Mouse (Mus musculus): Measurements from ENCODE around the gene Mpped1.

The Mpped1 gene

DNA sequence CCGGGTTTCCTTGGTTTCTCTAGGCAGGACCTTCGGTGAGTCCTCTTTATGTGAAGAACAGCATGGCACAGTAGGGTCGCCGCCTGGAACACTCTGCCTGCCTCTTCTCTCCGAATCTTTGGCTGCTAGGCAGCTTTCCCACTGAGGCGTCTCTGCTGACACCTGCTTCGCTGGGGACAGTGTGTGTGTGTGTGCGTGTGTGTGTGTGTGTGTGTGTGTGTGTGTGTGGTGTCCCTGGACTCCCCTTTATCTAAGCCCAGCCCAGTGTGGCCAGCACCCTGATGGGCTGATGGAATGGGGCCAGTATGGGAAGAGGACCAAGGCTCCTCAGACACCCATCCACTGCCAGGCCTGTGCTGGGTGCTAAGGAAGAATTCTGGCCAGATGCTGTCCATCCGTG lies 9.8 kb downstream of the Mpped1 start:
- DNase-seq (ENCODE audit: low spot score in 2 of 2): peak in 1 of 2 experiments; percentile 35

DNA sequence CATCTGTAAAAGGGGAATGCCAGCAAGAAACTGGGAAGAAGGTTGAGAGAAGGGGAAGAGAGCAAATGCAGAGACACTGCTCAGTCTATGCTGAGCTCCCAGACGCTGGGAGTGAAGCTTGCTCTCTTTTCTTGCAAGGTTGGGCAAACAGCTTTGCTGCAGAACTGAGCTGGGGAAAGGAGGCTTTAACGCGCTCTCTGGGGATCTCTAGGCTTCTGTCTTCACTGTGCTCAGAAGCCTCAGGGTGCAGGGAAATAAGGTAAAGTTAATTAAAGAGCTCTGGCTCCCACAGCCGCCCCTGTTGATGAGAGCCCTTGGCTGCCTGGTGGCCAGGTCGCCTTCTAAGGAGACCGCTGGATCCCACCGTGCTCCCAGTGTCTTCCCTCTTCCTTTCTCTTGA lies 17.7 kb downstream of the Mpped1 start:
- DNase-seq (ENCODE audit: low spot score in 2 of 2): no peak

DNA sequence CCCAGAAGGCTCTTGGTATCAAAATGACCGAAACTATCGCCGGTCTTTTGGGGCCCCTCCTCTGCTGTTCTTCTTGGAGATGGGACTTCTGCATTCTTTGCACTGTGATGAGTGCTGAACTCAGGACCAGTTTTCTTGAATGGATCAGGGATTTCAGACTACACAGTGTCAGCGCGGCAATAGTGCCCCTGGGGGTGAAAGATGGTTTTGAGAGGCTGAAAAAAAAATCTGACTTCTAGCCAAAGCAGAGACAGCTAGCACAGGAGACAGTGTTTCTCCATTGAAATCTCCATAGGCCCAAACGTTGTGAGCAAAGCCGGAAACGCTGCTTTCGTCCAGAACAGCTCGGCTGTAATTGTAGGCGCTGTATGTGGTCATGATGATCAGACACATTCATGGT lies 19.7 kb downstream of the Mpped1 start:
- DNase-seq (ENCODE audit: low spot score in 2 of 2): no peak

DNA sequence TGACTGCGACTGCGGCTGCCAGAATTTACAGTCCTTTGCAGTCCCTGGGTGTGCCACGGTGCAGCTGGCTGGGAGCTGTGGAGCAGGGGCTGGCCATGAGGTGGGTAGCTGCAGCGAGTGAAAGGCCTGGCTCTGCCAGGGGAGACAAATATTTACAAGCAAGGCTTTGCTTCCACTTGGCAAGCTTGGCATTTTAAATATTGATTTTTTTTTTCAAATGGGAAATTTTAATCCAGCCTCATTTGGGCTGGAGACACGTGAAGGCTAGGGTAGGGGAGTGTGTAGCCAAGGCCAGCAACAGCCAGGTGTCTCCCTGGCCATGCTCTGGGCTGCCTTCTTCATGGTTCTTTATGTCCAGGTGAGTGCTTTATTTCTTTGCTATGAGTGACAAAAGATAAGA lies 21.7 kb downstream of the Mpped1 start:
- no peak for DNase-seq (ENCODE audit: low spot score in 2 of 2)

DNA sequence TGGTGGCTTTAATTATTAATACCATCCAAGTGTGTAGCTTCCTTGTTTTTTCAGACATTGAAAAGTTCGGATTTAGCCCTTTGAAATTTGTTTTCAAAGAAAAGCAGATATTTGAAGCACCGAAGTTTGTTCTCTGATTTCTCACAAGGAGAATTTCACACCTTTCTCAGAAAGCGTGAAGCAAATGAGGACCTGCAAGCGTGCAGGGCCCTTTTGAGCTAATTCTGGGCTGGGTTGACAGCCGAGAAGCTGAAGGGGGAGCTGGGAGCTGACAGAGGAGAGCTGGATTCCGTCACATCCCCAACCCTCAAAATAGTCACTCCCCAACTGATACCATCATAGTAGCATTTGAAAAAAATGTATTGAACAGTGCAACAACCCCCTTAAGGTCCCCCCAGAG lies 34.8 kb downstream of the Mpped1 start:
- no peak for DNase-seq (ENCODE audit: low spot score in 2 of 2)

DNA sequence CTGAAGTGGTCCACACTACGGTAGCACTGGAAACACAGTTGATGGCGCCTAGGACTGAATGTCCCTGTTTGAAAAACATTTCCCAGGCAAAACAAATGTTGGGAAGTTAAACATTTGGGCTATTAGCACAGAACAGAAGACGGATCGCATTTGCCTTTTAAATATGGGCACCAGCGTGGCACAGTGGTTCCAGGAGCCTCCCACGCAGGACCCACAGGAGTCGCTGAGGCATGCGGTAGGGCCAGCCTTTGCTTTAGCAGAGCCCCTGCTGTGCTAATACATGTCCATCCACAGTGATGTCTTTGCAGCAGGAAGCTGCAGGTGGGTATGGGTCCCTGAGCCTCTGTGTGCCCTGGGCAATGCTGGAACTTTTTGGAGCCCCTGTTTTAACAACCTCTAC lies 48.7 kb downstream of the Mpped1 start:
- no peak for DNase-seq (ENCODE audit: low spot score in 2 of 2)

DNA sequence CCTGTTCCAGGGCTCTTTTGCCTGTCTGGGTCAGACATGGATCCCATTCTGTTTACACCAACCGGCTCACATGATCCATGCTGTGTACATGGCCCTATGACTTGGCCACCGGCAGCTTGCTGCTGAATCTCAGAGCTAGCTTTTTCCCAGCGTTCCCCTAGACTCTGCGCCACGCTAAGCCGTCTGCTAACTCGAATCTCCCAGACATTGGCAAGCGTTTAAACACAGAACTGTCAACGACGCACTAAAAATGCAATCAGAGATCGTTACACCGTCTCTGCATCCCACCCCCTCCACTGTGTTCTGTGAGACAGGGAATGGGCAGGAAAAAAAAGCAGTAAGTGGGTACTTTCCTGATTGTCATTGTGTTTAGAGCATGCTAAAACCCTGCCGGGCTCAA lies 50.0 kb downstream of the Mpped1 start:
- DNase-seq (ENCODE audit: low spot score in 2 of 2): no peak

DNA sequence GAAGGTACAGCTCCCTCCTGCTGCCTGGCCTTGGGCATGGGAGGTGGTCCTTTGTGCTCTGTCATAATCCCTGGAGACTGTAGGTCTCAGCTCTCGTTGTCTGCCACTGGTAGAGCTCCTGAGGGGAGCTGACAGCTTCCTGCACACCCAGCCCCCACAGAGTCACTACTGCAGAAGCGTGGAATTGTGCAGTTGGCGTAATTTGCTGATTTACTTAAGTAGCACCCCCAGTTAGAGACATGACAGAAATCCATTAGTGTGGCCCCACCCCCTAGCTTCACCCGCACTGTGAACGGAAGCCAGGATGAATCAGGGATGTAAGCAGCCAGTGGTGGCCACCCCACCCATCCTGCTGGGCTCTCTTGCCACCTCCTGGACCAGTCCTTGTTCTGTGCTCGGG lies 53.0 kb downstream of the Mpped1 start:
- no peak for DNase-seq (ENCODE audit: low spot score in 2 of 2)

DNA sequence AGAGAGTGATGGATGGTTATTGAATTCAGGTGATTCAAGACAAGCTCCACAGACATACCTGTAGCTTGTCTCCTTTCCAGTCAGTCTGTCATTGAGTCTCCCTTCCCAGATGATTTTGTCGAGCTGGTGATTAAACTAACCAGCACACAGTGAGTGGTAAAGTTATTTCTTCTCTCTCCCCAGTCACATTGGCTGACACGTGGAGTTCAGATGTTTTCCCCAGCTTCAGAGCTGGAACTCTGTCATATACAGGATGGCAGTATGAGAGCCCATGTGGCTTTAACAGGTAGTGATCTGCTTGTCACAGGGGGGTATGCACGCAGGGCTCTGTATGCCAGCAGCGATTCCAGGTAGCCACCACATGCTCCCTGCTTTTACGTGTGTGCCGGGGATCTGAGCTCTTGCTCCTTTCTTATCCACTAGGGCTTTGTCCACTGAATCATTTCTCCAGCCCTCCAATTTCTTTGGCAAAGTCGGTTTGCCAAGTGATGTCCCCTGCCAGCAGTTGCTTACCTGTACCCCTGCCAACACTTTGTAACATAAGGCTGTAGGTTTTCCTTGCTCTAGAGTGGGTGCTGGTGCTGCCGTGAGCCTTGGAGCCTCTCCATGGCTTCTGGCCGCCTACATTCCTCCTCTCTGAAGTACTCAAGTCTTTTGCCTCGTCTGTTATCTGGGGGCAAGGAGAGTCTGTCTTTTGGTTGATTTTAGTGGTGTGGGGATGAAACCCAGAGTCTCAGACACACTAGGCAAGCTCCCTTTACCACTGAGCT lies 61.9 kb downstream of the Mpped1 start:
- DNase-seq (ENCODE audit: low spot score in 2 of 2): no peak

DNA sequence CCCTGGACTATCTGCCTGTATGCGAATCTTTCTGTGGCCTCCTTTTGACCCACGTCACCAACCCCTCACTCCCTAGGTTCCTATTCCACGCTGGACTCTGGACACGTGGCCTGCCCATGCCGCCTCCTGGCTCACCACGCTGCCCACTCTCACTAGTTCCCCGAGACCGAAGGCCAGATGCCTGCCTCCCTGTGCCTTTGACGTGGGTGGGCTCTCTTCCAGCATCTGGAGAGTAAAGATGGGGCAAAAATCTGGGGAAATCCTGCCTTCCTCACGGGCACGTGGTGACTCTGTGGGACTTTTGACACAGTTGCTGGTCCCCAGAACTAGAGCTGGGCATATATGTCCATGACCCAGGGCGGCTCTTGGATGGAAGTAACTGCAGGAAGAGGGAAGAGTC lies 63.2 kb downstream of the Mpped1 start:
- no peak for DNase-seq (ENCODE audit: low spot score in 2 of 2)

DNA sequence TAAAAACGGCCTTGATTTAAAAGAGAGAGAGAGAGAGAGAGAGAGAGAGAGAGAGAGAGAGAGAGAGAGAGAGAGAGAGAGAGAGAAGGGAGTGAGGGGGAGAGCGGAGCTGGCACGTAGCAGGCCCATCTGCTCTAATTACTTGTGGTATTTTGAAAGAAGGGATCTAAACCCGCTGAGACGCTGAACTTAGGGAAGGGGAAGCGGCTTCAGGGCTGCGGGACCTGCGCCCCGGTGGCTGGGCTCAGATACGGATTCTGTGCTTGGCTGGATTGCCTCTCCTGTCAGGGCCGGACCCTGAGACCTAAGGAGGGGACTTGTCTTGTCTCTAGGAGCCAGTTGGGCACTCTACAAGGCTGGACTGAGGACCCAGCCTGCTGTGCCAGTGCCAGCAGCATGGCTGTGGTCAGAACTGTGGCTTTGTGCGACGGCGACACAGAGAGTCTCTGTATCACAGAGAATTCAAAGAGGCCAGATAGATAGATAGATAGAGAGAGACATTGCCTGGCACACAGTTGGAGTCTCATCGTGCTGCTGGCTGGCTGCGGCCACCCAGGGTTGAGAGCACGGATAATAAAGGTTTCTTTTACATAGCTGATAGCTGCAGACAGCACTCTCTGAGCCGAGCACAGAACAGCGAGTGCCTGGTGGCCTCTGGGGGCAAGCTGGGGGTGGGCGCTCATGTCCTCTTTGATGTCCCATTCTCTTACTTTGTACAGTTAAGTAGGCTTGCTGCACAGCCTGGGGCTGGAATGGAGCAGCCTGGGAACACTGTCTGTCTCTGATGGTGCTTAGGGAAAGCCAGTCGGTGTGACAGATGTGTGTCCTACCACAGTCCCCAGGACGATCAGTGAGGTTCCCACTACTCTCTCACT lies 63.9 kb downstream of the Mpped1 start:
- peak in 1 of 2 experiments; percentile 30 for DNase-seq (ENCODE audit: low spot score in 2 of 2)

DNA sequence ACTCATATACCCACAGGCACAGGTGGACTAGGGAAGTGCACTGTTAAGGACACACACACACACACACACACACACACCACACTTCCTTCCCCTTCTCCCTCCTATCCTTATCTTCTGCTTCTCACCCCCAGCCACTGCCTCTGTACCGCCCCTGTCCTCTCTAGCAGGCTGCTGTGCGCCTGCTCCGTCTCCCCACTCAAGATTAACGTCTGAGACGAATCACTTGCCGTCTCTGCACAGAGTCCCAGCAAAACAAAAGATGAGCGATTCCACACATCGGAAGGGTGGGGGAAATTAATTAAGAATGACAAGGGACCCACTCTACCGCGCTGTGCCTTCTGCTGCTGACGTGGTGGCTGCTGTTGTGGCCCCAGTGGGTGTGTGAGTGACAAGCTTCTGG lies 66.5 kb downstream of the Mpped1 start:
- no peak for DNase-seq (ENCODE audit: low spot score in 2 of 2)

DNA sequence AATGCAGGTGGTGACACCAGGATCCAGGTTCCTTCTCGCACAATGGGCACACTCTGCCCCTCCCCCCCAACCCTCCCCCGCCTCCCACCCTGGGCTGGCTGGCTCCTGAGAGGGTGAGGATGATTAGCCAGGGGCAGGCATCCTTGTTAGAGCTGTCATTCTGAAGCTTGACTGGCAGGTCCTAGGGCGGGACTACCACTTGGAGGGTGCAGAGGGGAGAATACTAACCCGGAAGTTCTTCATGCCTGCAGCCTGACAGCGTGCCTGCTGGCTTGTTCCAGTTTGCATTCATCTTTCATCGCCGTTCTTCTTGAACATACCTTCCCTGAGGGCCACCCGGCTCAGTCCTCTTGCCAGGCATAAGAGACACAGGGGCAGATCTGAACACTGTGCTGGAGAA lies 67.3 kb downstream of the Mpped1 start:
- DNase-seq (ENCODE audit: low spot score in 2 of 2): no peak

DNA sequence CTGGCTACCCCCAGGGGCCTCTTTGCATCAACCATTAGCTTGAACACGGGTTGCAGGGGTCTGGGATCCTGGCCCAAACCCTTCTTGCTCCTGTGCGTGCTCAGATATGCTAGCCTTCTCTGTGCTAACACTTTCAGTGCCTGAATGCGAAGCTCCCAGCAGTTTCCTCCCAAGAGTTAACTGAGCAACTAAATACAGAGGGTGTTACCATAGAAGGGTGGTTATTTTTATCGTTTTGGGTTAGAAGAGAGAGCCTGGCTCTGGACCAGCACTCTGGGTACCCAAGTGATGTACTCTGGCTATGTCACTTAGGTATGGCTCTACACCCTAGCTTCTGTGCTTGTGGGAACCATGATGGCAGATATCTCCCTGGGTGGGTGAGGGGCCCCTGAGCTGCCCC lies 68.2 kb downstream of the Mpped1 start:
- no peak for DNase-seq (ENCODE audit: low spot score in 2 of 2)

DNA sequence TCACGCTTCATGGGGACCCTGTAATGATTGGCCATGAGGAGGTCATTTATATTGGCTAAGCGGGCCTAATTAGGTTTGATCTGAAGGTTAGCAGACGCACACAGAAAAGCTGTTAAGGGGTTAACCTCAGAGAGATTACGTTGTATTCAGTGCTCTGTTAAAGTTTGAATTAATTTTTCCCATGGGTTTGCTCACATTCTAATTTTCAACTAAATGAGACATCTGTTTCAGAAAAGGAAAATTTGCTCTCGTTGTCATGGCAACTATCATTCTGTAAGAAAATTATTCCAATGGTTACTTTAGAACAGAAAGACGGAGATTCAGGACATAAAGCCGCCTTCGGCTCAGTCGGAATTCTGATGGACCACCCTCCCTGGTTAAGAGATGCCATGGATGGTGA lies 68.9 kb downstream of the Mpped1 start:
- no peak for DNase-seq (ENCODE audit: low spot score in 2 of 2)

DNA sequence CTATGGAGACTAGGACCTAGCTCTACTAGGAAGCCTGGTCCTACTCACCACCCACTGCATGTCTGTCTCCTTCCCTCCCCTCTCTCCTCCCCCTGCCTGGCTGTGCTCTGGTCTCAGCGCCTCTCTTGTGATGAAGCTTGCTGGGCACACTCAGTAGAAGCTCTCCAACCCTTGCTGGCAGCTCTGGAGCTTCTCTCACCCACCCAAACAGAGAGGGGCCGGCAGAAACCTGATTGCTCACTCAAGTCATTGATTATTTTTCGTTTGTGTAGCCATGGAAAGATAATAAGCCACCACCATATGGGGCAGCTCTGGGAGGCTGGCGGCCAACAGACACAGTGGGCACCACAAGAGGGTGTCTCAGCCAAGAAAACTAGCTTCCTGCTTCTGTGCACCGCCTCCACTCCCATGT lies 74.1 kb downstream of the Mpped1 start:
- DNase-seq (ENCODE audit: low spot score in 2 of 2): no peak

DNA sequence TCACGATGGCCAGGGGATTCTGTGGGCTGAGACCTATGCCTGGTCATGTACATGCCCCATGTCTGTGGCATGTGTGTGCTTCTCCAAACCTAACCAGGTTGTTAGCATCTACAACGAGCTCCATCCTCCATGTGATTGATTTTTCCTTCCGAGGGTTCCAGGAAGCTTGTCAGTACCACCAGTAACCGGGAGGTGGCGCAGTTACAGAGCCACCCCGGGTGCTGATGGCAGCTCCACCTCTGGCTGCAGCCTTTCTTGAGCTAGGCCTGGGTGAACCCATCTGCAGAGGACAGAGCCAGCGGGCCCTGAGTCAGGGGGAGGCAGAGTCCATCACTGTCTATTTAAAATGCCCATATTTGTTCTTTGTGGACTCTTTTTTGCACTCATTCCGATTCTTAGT lies 77.9 kb downstream of the Mpped1 start:
- DNase-seq (ENCODE audit: low spot score in 2 of 2): peak; percentile 60 to 72

DNA sequence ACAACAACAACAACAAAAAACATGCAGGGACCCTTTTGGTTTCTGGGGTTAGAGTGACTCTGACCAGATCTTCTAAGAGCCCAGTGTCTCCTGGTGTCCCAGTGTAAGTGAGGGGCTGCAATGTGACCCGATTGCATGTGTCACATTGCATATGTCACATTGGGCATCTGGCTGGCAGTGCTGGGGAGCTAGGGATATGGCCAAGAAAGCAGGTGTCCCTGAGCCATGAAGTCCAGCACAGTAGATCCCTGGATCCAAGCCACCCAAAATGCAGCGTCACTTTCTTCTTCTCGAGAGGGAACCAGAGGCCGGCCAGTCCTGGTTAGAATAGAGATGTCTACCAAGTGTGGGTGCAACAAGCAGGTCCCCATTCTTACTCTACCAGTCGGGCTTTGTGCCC lies 86.4 kb downstream of the Mpped1 start:
- peak in 1 of 2 experiments; percentile 62 for DNase-seq (ENCODE audit: low spot score in 2 of 2)

DNA sequence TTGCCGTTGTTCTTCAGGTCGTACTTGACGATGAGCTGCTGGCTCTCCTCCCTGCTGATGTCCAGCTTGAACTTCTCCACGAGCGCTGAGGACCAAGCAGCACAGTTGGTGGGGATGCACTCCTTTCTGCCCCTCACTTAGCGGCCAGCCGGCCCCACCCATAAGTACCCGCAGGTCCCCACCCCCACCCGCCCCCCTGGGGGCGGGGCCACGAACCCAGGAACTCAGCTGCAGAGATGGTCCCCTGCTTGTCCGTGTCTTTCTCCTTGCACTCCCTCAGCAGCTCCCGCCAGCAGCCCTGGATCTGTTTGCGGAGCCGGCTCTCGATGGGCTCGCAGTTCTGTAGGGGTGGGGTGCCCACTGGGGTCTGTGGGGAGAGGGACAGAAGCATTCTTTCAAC lies 91.7 kb downstream of the Mpped1 start:
- no peak for DNase-seq (ENCODE audit: low spot score in 2 of 2)

DNA sequence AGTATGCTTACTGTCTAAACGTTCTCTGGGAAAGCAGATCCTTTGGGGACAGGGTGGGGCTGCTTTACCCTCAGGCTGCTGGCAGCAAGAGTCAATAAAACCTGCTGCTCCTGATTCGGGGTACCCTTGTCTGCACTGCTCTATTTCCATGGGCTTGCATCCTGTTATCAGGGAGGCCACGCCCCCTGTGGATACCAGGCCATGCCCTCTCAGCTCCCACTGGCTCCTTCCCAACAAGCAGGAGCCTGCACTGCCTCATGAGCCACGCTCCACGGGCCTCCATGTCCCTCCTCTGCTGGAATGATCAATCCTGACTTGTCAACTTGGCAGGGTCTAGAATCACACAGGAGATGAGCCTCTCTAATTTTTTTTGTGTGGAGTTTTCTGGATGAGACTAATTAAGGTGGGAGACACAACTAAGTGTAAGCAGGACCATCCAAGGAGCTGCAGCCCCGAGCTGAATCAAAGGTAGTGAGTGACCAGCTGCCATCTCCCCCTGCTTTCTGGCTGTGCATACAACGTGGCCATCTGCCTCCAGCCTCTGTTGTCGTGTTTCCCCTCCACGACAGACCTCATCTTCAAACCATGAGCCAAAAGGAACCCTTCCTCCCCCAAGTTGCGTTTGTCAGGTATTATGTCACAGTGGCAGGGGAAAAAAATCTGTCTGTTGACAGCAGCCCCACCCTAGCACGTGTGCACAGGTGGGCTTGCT lies 98.0 kb downstream of the Mpped1 start:
- peak in 1 of 2 experiments; percentile 26 for DNase-seq (ENCODE audit: low spot score in 2 of 2)

DNA sequence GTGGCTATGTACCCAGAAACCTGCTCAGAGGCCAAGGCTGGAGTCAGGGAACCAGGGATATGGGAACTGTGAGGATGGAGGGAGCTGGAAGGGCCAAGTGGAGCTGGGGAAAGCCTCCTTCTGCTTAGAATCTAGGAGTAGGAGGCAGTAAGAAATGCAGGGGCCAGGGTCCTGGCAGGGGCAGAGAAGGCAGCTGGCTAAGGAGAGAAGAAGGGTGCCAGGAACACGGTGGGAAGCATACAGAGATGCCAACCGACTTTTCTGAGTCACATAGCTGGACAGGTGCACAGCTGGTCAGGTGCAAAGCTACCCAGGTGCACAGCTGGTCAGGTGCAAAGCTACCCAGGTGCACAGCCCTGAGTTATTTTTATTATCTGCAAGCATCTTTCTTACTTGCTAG lies 98.6 kb downstream of the Mpped1 start:
- DNase-seq (ENCODE audit: low spot score in 2 of 2): no peak

DNA sequence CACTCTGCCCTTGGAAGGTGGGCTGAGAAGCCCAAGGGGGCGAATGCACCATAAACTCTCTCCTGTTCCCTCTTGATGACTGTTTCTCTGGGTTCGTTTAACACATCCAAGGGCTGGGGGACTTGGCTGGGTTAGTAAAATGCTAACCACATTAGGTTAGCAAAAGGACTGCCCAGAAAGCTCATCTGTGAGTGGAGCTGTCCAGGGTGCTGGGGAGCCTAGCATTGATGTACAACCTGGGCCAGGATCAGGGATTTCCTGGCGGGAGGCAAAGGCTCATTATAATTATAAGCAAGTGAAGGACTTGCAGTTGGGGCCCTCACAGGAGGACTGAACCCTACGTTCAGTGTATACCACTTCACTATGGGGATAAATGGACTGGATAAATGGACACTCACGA lies 100.6 kb downstream of the Mpped1 start:
- no peak for DNase-seq (ENCODE audit: low spot score in 2 of 2)

DNA sequence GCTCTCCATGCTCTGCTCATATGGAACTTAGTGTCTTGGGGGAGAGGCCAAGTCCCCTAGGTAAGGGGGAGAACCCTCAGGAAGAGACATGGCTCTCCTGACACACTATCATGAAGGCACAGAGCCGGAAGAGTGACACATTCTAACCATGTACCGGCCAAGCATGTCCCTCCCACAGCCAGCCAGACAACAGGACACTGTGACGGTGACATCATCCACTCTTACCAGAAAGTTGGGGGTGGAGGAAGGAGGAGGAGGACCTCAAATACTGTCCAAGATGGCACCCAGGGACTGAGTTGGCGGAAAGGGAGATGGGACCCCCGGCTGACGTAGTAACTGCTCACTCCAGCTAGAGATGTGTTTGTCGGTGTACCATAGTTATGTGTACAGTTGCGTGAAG lies 104.6 kb downstream of the Mpped1 start:
- no peak for DNase-seq (ENCODE audit: low spot score in 2 of 2)

Measured in cerebellum, postnatal 4 days (tissue).